In genomic region chr10:13553498-13553985, GRCm38 (mm10) we compare ENCODE assay signal across 8 mouse cellular contexts. TPM values are rescaled to one million over a fixed set of nuclear protein-coding genes. Genes with fewer than 3 reads are reported as not detected.
DNase-seq lines count a peak whose midpoint lies in the region; ATAC-seq and TF ChIP-seq lines count a peak whose summit lies in the region.

No protein-coding gene starts in this region.

- H3K4me3 ChIP-seq in heart, embryonic 12.5 days: peak overlapping the region; percentile 85
- peak overlapping the region; percentile 84 for H3K4me3 ChIP-seq in G1E (ENCODE audit: low read depth, low read length)
- peak overlapping the region; percentile 69 for H3K4me3 ChIP-seq in forebrain, postnatal 0 days (ENCODE audit: low read depth, low read length)
- peak overlapping the region; percentile 99 for H3K4me3 ChIP-seq in megakaryocyte, embryonic 14.5 days (replicated peaks)

- intact Hi-C loops in heart, postnatal 14 days (cut with DNase I): no loop called here

- peaks cover 8% of the 10 kb centered on the region for H3K36me3 ChIP-seq in heart, embryonic 12.5 days
- peaks cover 35% of the 10 kb centered on the region for H3K36me3 ChIP-seq in G1E (replicated peaks)
- no peaks in the 10 kb centered on the region for H3K36me3 ChIP-seq in forebrain, postnatal 0 days (ENCODE audit: insufficient read depth)
- peaks cover 19% of the 10 kb centered on the region for H3K36me3 ChIP-seq in megakaryocyte, embryonic 14.5 days (replicated peaks; ENCODE audit: low read length)

- TF ChIP-seq CTCF in G1E (IDR thresholded peaks at IDR 0.05; ENCODE audit: low read depth, low read length): no peak
- no peak for TF ChIP-seq CTCF in forebrain, postnatal 0 days (IDR thresholded peaks at IDR 0.05; ENCODE audit: low read depth)

- H3K27ac ChIP-seq in heart, embryonic 12.5 days (ENCODE audit: poor library complexity, severe bottlenecking): peak overlapping the region; percentile 78; the same call in 1 of the 2 replicates
- H3K27ac ChIP-seq in forebrain, postnatal 0 days (ENCODE audit: low read depth, low read length): peak overlapping the region; percentile 74; the same call in 1 of the 2 replicates

- peak overlapping the region; percentile 66 for H3K4me2 ChIP-seq in heart, embryonic 12.5 days
- peak overlapping the region; percentile 73 for H3K4me2 ChIP-seq in forebrain, postnatal 0 days (ENCODE audit: low read depth)

- 28% methylated on average over 10 of the region's 10 CpGs for WGBS in heart, embryonic 12.5 days
- WGBS in forebrain, postnatal 0 days: 24% methylated on average over 10 of the region's 10 CpGs

- peaks cover 5% of the 10 kb centered on the region for H3K4me1 ChIP-seq in heart, embryonic 12.5 days (replicated peaks)
- peaks cover 12% of the 10 kb centered on the region for H3K4me1 ChIP-seq in G1E (ENCODE audit: insufficient read depth, low read depth, low read length)
- peaks cover 5% of the 10 kb centered on the region; the same call in 1 of the 2 replicates for H3K4me1 ChIP-seq in forebrain, postnatal 0 days (ENCODE audit: insufficient read depth)
- H3K4me1 ChIP-seq in megakaryocyte, embryonic 14.5 days: peaks cover 9% of the 10 kb centered on the region; the same call in 1 of the 2 replicates

- no peaks in the 10 kb centered on the region for H3K9me3 ChIP-seq in heart, embryonic 12.5 days (replicated peaks)
- H3K9me3 ChIP-seq in G1E (replicated peaks): no peaks in the 10 kb centered on the region
- no peaks in the 10 kb centered on the region for H3K9me3 ChIP-seq in forebrain, postnatal 0 days (ENCODE audit: low read length)
- H3K9me3 ChIP-seq in megakaryocyte, embryonic 14.5 days: no peaks in the 10 kb centered on the region

- H3K27me3 ChIP-seq in heart, embryonic 12.5 days (replicated peaks): no peaks in the 10 kb centered on the region
- H3K27me3 ChIP-seq in G1E (ENCODE audit: insufficient read depth, low read length): no peaks in the 10 kb centered on the region
- no peaks in the 10 kb centered on the region for H3K27me3 ChIP-seq in forebrain, postnatal 0 days (ENCODE audit: insufficient read depth, low read length)
- no peaks in the 10 kb centered on the region for H3K27me3 ChIP-seq in megakaryocyte, embryonic 14.5 days (replicated peaks)

- no peak for DNase-seq in heart, postnatal 14 days
- DNase-seq in G1E (ENCODE audit: low spot score): no peak
- DNase-seq in forebrain, postnatal 0 days: no peak
- no peak for DNase-seq in embryo, embryonic 10 days (ENCODE audit: low spot score)
- DNase-seq in layer of hippocampus, adult 11-12 months (ENCODE audit: low spot score): no peak
- DNase-seq in cerebellum, postnatal 36 days: no peak

- no peak for ATAC-seq in heart, embryonic 12.5 days (ENCODE audit: insufficient number of reproducible peaks, low FRiP score)
- ATAC-seq in G1E (ENCODE audit: extremely low read depth, insufficient number of reproducible peaks, low FRiP score, poor library complexity, severe bottlenecking): no peak
- ATAC-seq in forebrain, postnatal 0 days: peak; percentile 30; the same call in 1 of the 2 replicates

- H3K9ac ChIP-seq in heart, embryonic 12.5 days: peak overlapping the region; percentile 88
- H3K9ac ChIP-seq in forebrain, postnatal 0 days: peak overlapping the region; percentile 76

RNA-seq across cellular contexts. Expression of gene Pex3, which starts 0.6 kb away (rescaled TPM):
- 20.2 and 20.4 TPM in 2 replicates for polyA plus RNA-seq in heart, embryonic 12.5 days (2016; fragmentation: Nextera tagmentation; extraction: Ambion mirVana)
- total RNA-seq in heart, postnatal 14 days (2021): 10 to 100 TPM; 16.5 to 19.2 TPM
- total RNA-seq in G1E (2014; fragmentation: Nextera tagmentation) (25.1 and 36.7 TPM in 2 replicates), G1E (2017) (17.3 and 18.8 TPM in 2 replicates)
- polyA plus RNA-seq in G1E (2012): 8.1 and 9.1 TPM in 2 replicates
- 41.5 and 41.7 TPM in 2 replicates for total RNA-seq in forebrain, postnatal 0 days (2014; rRNA removed)
- 31.6 and 33.8 TPM in 2 replicates for polyA plus RNA-seq in forebrain, postnatal 0 days (2015; fragmentation: Nextera tagmentation; extraction: Ambion mirVana)
- 3.0 and 7.9 TPM in 2 replicates for polyA plus RNA-seq in megakaryocyte, embryonic 14.5 days (2012; ENCODE audit: insufficient read depth, low replicate concordance)

RNA-seq across cellular contexts. Expression of gene Adat2, which starts 0.8 kb away (rescaled TPM):
- 2.2 and 3.2 TPM in 2 replicates for polyA plus RNA-seq in heart, embryonic 12.5 days (2016; fragmentation: Nextera tagmentation; extraction: Ambion mirVana)
- total RNA-seq in heart, postnatal 14 days (2021): 1 to 10 TPM; 2.3 to 2.6 TPM
- total RNA-seq in G1E (2014; fragmentation: Nextera tagmentation) (20.7 and 30.6 TPM in 2 replicates), G1E (2017) (9.1 and 11.9 TPM in 2 replicates)
- polyA plus RNA-seq in G1E (2012): 4.8 and 5.2 TPM in 2 replicates
- total RNA-seq in forebrain, postnatal 0 days (2014; rRNA removed): 4.1 and 6.0 TPM in 2 replicates
- polyA plus RNA-seq in forebrain, postnatal 0 days (2015; fragmentation: Nextera tagmentation; extraction: Ambion mirVana): 2.0 and 2.2 TPM in 2 replicates
- 1.3 TPM in 1 of 2 replicates, not detected in the other for polyA plus RNA-seq in megakaryocyte, embryonic 14.5 days (2012; ENCODE audit: insufficient read depth, low replicate concordance)

RNA-seq across cellular contexts. Expression of gene Fuca2, which starts 54.2 kb away (rescaled TPM):
- 63.2 and 67.6 TPM in 2 replicates for polyA plus RNA-seq in heart, embryonic 12.5 days (2016; fragmentation: Nextera tagmentation; extraction: Ambion mirVana)
- 100 to 1,000 TPM; 327 to 370 TPM for total RNA-seq in heart, postnatal 14 days (2021)
- total RNA-seq in G1E (2014; fragmentation: Nextera tagmentation) (not detected in 2 replicates), G1E (2017) (0.29 and 2.3 TPM in 2 replicates)
- not detected in 2 replicates for polyA plus RNA-seq in G1E (2012)
- 11.3 and 12.5 TPM in 2 replicates for total RNA-seq in forebrain, postnatal 0 days (2014; rRNA removed)
- 42.5 and 45.7 TPM in 2 replicates for polyA plus RNA-seq in forebrain, postnatal 0 days (2015; fragmentation: Nextera tagmentation; extraction: Ambion mirVana)
- polyA plus RNA-seq in megakaryocyte, embryonic 14.5 days (2012; ENCODE audit: insufficient read depth, low replicate concordance): 5.2 TPM in 1 of 2 replicates, not detected in the other
